Mouse (Mus musculus) liver, postnatal 0 days (tissue): ENCODE data around the gene Mroh2a.

Source experiments
- CTCF ChIP-seq: sonication (generic); IDR thresholded peaks from 2 replicates; pipeline ENCODE4 v1.5.1; 2016; ENCODE audit warnings: antibody characterized with exemption, low read depth
- EP300 ChIP-seq: IDR thresholded peaks from 2 replicates; pipeline ENCODE4 v1.6.1; 2016; ENCODE audit warnings: antibody characterized with exemption, low read depth, mild to moderate bottlenecking

GRCm38 (mm10) chr1:88192136-88192535, 34.6 kb upstream of the Mroh2a start:
- TF ChIP-seq CTCF, result no peak
- TF ChIP-seq EP300, result no peak
